Mouse (Mus musculus): ENCODE results near the gene Ccdc40. TPM values are rescaled to one million over a fixed set of nuclear protein-coding genes. Genes with fewer than 3 reads are reported as not detected.

Gene Ccdc40
- polyA plus RNA-seq, 1 experiment from 2014 or later, result 16.5 TPM

GRCm38 (mm10) chr11:119314252-119314936, 86.0 kb downstream of the Ccdc40 start:
- no peak for ATAC-seq (ENCODE audit: low FRiP score)
- Histone ChIP-seq H3K27ac (ENCODE audit: low read depth, low read length) (no peak overlapping the region), H3K9ac (ENCODE audit: low read depth, low read length) (no peak overlapping the region), H3K9me3 (ENCODE audit: control insufficient read depth, low read length) (no peaks in the 10 kb centered on the region), H3K4me1 (replicated peaks; ENCODE audit: control insufficient read depth, insufficient read depth, low read length) (no peaks in the 10 kb centered on the region), H3K4me2 (replicated peaks; ENCODE audit: low read depth, low read length) (no peak overlapping the region), H3K36me3 (ENCODE audit: control insufficient read depth, insufficient read depth, low read length) (no peaks in the 10 kb centered on the region), H3K4me3 (ENCODE audit: low read depth, low read length) (no peak overlapping the region), H3K27me3 (ENCODE audit: control insufficient read depth, insufficient read depth, low read length) (0 out of 2 replicates have a peak, but pooled peaks cover 2% of the 10 kb centered on the region)
- no peak for DNase-seq (ENCODE audit: low spot score)
- 78% methylated on average over 17 of the region's 17 CpGs for WGBS

Other genes starting within 250 kb of the Ccdc40 start
- not detected in 2 replicates for gene Enpp7, start 240.4 kb upstream of the Ccdc40 start, polyA plus RNA-seq (2014; fragmentation: Nextera tagmentation; extraction: Ambion mirVana)
- gene Cbx2, start 205.6 kb upstream of the Ccdc40 start, polyA plus RNA-seq (2014; fragmentation: Nextera tagmentation; extraction: Ambion mirVana), result 44.4 and 54.5 TPM in 2 replicates
- 9.1 and 9.3 TPM in 2 replicates for gene Cbx8, start 187.6 kb upstream of the Ccdc40 start, polyA plus RNA-seq (2014; fragmentation: Nextera tagmentation; extraction: Ambion mirVana)
- gene Cbx4, start 142.4 kb upstream of the Ccdc40 start, polyA plus RNA-seq (2014; fragmentation: Nextera tagmentation; extraction: Ambion mirVana), result 5.4 and 7.1 TPM in 2 replicates
- gene Tbc1d16, start 73 bp upstream of the Ccdc40 start, polyA plus RNA-seq (2014; fragmentation: Nextera tagmentation; extraction: Ambion mirVana), result 16.9 and 20.7 TPM in 2 replicates
- 12.6 and 15.3 TPM in 2 replicates for gene Gaa, start 39.3 kb downstream of the Ccdc40 start, polyA plus RNA-seq (2014; fragmentation: Nextera tagmentation; extraction: Ambion mirVana)
- 378 and 385 TPM in 2 replicates for gene Eif4a3, start 71.5 kb downstream of the Ccdc40 start, polyA plus RNA-seq (2014; fragmentation: Nextera tagmentation; extraction: Ambion mirVana)
- not detected in 2 replicates for gene Card14, start 79.2 kb downstream of the Ccdc40 start, polyA plus RNA-seq (2014; fragmentation: Nextera tagmentation; extraction: Ambion mirVana)
- 4.4 and 6.0 TPM in 2 replicates for gene Sgsh, start 127.0 kb downstream of the Ccdc40 start, polyA plus RNA-seq (2014; fragmentation: Nextera tagmentation; extraction: Ambion mirVana)
- gene Slc26a11, start 127.0 kb downstream of the Ccdc40 start, polyA plus RNA-seq (2014; fragmentation: Nextera tagmentation; extraction: Ambion mirVana), result 3.3 and 3.8 TPM in 2 replicates
- 2.0 and 2.1 TPM in 2 replicates for gene Rnf213, start 164.5 kb downstream of the Ccdc40 start, polyA plus RNA-seq (2014; fragmentation: Nextera tagmentation; extraction: Ambion mirVana)